Mouse (Mus musculus): ENCODE results near the gene Dnm1l. TPM values are rescaled to one million over a fixed set of nuclear protein-coding genes. Genes with fewer than 3 reads are reported as not detected.
"Not testable (repeated sequence)": the region's sequence is repeated elsewhere in the genome, so short reads cannot be mapped to it uniquely, and the experiment has no call there.

The Dnm1l gene
- 100 to 1,000 TPM; 206 to 217 TPM for total RNA-seq (2021)
- long read RNA-seq, experiment 1, transcript Dnm1l-201 (18 exons, 3,951 nt) = major isoform, 5 of 145 reads
- long read RNA-seq, experiment 1, partial matches to known transcripts = 3 of 145 reads
- long read RNA-seq, experiment 1, other reads (novel, unspliced or antisense) = 135 of 145 reads
- long read RNA-seq, experiment 2, partial matches to known transcripts = 6 of 114 reads
- long read RNA-seq, experiment 2, other reads (novel, unspliced or antisense) = 103 of 114 reads

DNA sequence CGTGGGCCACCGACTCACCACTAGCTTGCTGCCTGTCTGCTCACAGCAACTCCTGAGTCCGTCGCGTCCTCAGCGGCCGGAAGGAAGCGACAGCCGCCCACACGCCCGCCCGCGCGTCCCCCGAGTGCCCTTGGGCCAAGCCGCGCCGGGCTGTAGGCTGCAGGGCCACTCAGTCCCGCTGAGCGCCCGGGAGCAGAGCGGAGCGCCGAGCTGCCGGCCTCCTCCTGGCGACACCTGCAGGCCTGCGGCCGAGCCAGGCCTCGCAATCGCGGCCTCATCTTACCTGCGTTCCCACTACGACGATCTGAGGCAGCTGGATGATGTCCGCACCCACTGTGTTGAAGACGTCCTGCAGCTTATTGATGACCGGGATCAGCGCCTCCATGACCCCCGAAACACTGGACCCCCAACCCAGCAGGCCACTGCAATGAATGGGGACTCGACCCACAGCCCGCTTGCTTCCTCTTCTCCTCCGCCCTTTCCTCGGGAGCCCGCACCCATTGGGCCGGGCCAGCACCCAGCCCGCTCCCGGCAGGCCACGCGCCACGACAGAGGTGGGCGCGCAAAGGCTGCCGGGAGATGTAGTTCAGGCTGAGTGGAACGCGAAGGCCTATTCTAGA is at the start of gene Dnm1l:
Gene Dnm1l, minus strand, starts transcription at position 479 of the 620 bp plus-strand sequence.
- DNase-seq (ENCODE audit: low spot score in 2 of 2) = peak; percentile 94 to 95

DNA sequence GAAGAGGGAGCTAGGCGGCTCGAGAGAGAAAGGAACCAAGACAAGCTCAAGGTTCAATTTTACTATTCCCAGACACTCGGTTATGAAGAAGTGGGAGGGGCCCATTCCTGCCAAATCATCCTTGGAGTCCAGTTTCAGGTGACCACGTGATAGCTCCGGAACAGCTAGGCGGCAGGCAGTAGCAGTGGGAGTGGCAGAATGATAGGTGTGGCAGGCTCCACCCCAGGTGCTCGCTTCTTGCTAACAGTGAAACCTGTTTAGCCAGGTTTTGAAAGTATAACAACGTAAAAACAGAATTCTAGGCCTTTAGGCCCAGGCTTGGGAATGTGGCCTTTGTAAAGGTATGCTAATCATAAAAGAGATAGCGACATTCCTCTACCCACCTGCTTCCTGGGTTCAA is 8.5 kb upstream of the Dnm1l start:
- DNase-seq (ENCODE audit: low spot score in 2 of 2) = not testable (repeated sequence)

DNA sequence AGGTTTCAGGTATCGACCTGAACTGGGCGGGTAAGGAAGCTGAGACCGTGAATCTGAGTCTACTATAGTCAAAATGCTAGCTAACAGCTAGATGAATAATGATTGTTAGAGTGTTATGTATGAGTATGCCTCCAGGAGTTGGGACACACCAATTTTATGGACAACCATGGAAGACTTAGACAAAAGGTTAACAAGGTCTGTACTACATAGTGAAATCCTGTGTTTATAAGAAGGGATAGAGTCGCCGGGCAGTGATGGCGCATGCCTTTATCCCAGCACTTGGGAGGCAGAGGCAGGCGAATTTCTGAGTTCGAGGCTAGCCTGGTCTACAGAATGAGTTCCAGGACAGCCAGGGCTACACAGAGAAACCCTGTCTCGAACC is 333 bp upstream of the Dnm1l start:
- DNase-seq (ENCODE audit: low spot score in 2 of 2) = not testable (repeated sequence)

DNA sequence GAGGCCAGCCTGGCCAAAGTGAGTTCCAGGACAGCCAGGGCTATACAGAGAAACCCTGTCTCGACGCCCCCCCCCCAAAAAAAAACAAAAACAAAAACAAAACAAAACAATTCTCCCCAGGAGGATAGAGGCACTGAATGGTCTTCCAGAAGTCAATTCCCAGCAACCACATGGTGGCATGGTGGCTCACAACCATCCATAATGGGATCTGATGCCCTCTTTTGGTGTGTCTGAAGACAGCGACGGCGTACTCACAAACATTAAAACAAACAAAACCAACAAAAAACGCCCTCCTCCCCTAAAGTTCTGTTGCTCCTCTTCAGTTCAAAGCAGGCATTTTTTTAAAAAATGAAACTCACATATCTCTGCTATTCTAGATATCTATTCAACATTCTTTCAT is 851 bp downstream of the Dnm1l start:
- no peak for DNase-seq (ENCODE audit: low spot score in 2 of 2)

DNA sequence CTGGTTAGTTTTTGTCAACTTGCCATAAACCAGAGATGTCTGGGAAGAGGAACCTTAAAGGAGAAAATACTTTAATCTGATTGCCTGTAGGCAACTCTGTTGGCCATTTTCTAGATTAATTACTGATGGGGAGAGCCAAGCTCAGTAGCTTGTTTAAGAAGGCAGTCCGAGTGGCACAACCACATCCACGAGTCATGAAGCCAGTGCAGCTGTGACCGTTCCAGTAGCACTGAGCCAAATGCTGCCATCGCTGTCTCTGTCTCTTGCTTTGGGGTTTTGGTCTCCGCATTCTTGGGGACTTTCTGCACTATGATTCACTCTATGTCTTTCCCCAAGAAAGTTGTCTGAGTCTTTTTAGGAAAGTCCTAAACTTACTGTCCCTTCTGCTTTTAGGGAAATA is 12.3 kb downstream of the Dnm1l start:
- no peak for DNase-seq (ENCODE audit: low spot score in 2 of 2)

DNA sequence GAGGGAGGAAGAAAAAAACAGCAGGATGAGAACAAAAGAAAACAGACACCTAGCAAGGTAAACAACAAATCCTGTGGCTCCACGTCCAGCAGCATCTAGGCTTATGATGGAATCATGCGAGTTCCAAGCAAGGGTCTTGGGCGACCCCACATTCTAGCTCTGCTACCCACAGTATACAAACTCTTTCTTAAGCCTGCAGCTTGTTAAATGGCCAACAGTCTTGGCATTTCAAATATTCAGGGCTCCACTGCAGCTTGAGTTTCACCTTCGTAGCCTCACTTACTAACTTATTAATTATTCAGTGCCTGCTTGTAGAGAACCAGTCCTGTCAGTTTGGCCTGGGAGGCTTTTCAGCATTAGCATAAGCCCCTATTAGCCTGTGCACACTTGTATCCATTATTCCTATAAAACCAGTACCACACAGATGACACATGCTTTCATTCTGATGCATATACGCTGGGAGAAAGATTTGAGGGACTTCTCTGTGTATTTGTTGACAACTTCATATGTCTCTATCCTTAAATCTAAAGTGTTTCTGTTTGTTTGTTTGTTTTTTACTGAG is 32.9 kb downstream of the Dnm1l start:
- no peak for DNase-seq (ENCODE audit: low spot score in 2 of 2)

DNA sequence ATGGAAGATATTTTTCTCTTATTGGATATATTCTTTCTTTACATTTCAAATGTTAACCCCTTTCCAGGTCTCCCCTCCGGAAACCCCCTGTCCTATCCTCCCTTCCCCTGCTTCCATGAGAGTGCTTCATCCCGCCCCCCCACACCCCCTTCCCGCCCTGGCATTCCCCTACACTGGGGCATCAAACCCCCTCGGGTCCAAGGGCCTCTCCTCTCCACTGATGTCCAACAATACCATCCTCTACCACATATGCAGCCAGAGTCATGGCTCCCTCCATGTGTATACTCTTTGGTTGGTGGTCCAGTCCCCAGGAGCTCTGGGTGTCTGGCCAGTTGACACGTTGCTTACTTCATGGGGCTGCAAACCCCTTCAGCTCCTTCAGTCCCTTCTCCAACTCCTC is 47.4 kb downstream of the Dnm1l start:
- no peak for DNase-seq (ENCODE audit: low spot score in 2 of 2)

DNA sequence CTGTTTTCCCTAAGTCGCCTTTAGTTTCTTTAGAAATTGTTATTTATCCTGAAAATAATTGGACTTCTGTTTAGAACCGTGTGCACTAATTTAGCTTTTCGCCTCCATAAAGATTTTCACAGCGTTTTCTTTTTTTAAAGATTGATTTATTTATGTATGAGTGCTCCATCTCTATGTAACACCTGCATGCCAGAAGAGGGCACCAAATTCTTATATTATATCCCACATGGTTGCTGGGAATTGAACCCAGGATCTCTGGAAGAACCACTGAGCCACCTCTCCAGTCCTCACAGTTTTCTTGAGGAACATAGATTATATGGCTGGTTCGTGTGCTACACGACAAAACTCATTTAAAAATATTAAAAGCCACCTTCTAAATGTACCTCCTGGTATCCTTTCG is 54.9 kb downstream of the Dnm1l start:
- DNase-seq (ENCODE audit: low spot score in 2 of 2) = no peak

DNA sequence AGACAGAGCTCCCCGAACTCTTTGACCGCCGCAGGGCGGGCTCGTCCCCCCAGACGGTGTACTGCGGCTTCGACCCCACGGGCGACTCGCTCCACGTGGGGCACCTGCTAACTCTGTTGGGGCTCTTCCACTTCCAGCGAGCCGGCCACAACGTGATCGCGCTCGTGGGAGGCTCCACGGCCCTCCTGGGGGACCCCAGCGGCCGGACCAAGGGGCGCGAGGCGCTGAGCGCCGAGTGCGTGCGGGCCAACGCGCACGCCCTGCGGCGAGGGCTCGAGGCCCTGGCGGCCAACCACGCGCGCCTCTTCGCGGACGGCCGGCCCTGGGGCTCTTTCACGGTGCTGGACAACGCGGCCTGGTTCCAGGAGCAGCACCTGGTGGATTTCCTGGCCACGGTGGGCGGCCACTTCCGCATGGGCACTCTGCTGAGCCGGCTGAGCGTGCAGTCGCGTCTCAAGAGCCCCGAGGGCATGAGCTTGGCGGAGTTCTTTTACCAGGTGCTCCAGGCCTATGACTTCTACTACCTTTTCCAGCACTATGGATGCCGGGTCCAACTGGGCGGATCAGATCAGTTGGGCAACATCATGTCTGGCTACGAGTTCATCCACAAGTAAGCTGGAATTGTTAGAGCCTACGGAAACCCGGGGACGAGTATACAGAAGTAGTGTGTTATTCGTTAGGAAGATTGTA is 55.5 kb downstream of the Dnm1l start:
- DNase-seq (ENCODE audit: low spot score in 2 of 2) = peak; percentile 27 to 42

DNA sequence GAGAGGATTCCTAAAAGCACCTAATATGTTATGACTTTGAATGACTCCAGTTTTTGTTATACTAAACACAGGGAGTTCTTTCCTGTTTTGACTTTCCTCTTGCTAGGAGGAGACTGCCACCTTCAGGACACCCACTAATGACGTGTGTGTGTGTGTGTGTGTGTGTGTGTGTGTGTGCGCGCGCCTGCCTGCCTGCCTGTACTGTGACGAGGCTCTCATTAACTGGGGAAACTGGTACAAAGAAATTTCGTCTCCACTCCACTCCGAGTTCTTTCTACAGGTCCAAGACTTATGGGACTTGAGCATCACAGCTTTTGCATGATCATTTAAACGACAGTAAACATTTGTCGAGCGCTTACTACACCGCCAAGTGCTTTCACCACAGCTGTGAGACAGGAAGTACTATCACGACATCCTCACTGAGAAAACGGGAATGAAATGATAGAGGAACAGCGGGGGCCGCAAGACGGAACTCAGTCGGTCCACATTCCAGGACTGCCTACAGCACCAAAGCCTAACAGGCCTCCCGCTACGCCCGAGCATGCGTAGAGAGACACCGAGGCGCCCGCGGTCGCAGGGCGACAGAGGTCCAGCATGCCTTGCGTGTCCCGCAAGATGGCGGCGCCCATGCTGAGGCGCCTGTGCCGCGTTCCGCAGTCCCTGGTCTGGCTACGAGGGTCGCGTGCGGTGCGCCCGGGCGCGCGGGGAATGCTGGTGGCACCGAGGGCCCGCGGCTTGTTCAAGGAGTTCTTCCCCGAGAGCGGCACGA is 56.2 kb downstream of the Dnm1l start, which contains the start of gene Yars2:
Gene Yars2, plus strand, starts transcription at position 597 of the 769 bp plus-strand sequence.
- peak; percentile 94 to 95 for DNase-seq (ENCODE audit: low spot score in 2 of 2)

DNA sequence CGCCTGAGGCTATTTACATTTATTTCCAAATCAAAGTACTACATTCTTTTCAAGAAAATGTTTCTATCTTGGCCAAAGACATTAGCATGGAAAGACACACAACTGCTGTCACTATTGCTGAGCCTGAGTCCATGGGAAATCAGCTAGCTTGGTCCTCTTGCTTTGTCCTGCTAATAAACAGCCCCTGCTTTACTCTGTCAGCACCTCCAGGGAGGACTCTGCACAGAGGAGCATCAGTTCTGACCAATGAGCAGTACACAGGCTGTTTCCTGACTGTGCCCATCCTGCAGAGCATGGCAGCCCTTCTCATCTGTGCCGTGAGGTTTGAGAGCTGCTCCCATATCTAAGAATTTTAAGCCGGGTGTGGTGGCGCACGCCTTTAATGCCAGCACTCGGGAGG is 85.0 kb downstream of the Dnm1l start:
- DNase-seq (ENCODE audit: low spot score in 2 of 2) = no peak

DNA sequence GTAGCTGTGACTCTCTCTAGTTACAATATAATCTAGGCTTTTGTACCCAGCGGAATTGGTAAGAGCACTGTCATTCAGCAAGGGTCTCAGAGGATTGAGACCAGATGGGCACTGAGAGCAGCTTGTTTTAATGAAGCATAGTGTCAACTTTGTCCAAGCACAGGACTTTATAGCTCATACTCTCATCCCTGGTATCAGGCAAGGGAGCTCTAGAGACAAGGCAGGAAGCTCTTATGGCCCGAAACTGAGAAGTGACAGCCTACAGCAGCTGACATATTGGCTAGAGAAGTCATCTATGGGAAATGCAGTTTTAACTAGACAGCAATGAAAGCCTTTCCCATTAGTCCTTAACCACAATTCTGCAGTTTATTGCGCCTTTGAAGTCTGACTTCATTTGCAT is 85.8 kb downstream of the Dnm1l start:
- DNase-seq (ENCODE audit: low spot score in 2 of 2) = no peak

DNA sequence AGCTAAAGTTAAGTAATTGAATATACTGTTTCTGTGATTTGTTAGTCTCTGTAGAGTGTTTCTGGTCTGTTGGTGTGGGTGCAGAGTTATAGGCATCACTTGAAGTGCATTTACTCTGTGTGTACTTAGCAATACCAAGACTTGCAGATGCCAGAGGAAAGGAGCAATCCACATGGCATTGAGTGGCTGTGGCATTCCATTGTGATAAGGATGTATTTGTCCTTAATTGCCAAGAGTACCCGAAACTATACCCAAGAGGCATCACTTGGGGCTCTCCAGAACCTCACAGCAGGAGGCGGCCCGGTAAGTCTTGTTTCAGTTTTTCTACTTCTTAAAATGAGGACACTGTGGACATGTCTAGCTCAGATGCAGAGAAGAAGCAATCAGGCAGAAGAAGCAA is 96.3 kb downstream of the Dnm1l start:
- DNase-seq (ENCODE audit: low spot score in 2 of 2) = no peak

Other genes with a start within 250 kb of the Dnm1l start
- 1 to 10 TPM; 6.4 to 7.5 TPM for gene Pkp2, start 145.6 kb downstream of the Dnm1l start, total RNA-seq (2021)
- 10 to 100 TPM; 24.6 to 25.6 TPM for gene Yars2, start 56.0 kb downstream of the Dnm1l start, total RNA-seq (2021)
- gene Fgd4, start 241.6 kb upstream of the Dnm1l start, total RNA-seq (2021) = 10 to 100 TPM; 29.0 to 35.9 TPM